Mouse (Mus musculus) embryonic facial prominence, embryonic 11.5 days (tissue): Measurements from ENCODE around the gene Agbl2. TPM values are rescaled to one million over a fixed set of nuclear protein-coding genes. Genes with fewer than 3 reads are reported as not detected.
A peak's percentile ranks its signal among the peaks of the same experiment; 100 is the strongest.

ENCODE experiments used
- ATAC-seq: fragments of 200-750 bp; cut with Nextera tagmentation; replicated peaks from 2 replicates; pipeline ENCODE4 v1.8.0; 2017; ENCODE audit warnings: low read depth; ENCODE audit not compliant: insufficient number of reproducible peaks, low FRiP score, low TSS enrichment
- DNase-seq: peaks from one replicate; pipeline ENCODE4 v3.0.0-alpha.2; 2015; ENCODE audit warnings: low spot score
- H3K27ac ChIP-seq: fragments of 300-500 bp; sonication (generic); replicated peaks from 2 replicates; pipeline ENCODE4 v1.5.1; 2014; ENCODE audit warnings: mild to moderate bottlenecking, low read depth, low read length, control low read depth
- H3K27me3 ChIP-seq: fragments of 300-500 bp; sonication (generic); 2 replicates; pipeline ENCODE4 v1.6.1; 2014; ENCODE audit warnings: mild to moderate bottlenecking, low read length, moderate library complexity, mixed read lengths; ENCODE audit not compliant: control insufficient read depth, insufficient read depth
- H3K36me3 ChIP-seq: fragments of 300-500 bp; sonication (generic); replicated peaks from 2 replicates; pipeline ENCODE4 v1.6.1; 2014; ENCODE audit warnings: low read depth, mild to moderate bottlenecking, low read length, moderate library complexity, mixed read lengths; ENCODE audit not compliant: control insufficient read depth, insufficient read depth
- H3K4me1 ChIP-seq: fragments of 300-500 bp; sonication (generic); 2 replicates; pipeline ENCODE4 v1.6.1; 2014; ENCODE audit warnings: low read length, mixed read lengths; ENCODE audit not compliant: control insufficient read depth, insufficient read depth
- H3K4me2 ChIP-seq: fragments of 300-500 bp; sonication (generic); 2 replicates; pipeline ENCODE4 v1.6.1; 2014; ENCODE audit warnings: low read depth, mild to moderate bottlenecking, control low read depth, low read length, moderate library complexity
- H3K4me3 ChIP-seq: fragments of 300-500 bp; sonication (generic); 2 replicates; pipeline ENCODE4 v1.5.1; 2014; ENCODE audit warnings: low read depth, low read length, control low read depth
- H3K9ac ChIP-seq: fragments of 300-500 bp; sonication (generic); replicated peaks from 2 replicates; pipeline ENCODE4 v1.6.1; 2014; ENCODE audit warnings: mild to moderate bottlenecking, control low read depth, low read length
- H3K9me3 ChIP-seq: fragments of 300-500 bp; sonication (generic); replicated peaks from 2 replicates; pipeline ENCODE4 v1.6.1; 2016; ENCODE audit warnings: mild to moderate bottlenecking, low read length, inconsistent platforms, mixed read lengths; ENCODE audit not compliant: control insufficient read depth
- WGBS: fragments of 180-500 bp; shearing (Covaris S2); extraction: QIAGEN DNeasy Blood & Tissue Kit; methylation state at CpG from one replicate; pipeline ENCODE4 v1.1.7; 2014; 5-methylcytosine and 5-hydroxymethylcytosine counted together
- polyA plus RNA-seq: library from polyadenylated mRNA; unstranded; fragments of >200 nt; fragmentation: Nextera tagmentation; extraction: Ambion mirVana; gene quantifications from 2 replicates; pipeline ENCODE4 v1.2.1, GENCODE M21; 2014

The Agbl2 gene
- polyA plus RNA-seq, 1 experiment from 2014 or later, result 0.91 TPM

- no peak for DNase-seq
- H3K36me3 ChIP-seq, result peaks cover 10% of the 10 kb centered on the region
- WGBS, result 42% methylated on average over 2 of the region's 2 CpGs
- H3K9me3 ChIP-seq, result no peaks in the 10 kb centered on the region
- no peaks in the 10 kb centered on the region; the same call in 1 of the 2 replicates for H3K4me1 ChIP-seq
- H3K4me3 ChIP-seq, result no peak overlapping the region
- no peak overlapping the region for H3K9ac ChIP-seq
- no peak overlapping the region for H3K27ac ChIP-seq
- H3K4me2 ChIP-seq, result no peak overlapping the region
- H3K27me3 ChIP-seq, result no peaks in the 10 kb centered on the region; the same call in 1 of the 2 replicates
- ATAC-seq, result no peak
These were observed 589 bp upstream of the Agbl2 start for GRCm38 (mm10) chr2:90781938-90782337.

GRCm38 (mm10) chr2:90782901-90783486 is 467 bp downstream of the Agbl2 start:
- H3K9ac ChIP-seq, result peak overlapping the region; percentile 56
- H3K27me3 ChIP-seq, result no peaks in the 10 kb centered on the region; the same call in 1 of the 2 replicates
- no peaks in the 10 kb centered on the region for H3K9me3 ChIP-seq
- DNase-seq (peak; percentile 31), ATAC-seq (peak; percentile 54)
- H3K4me3 ChIP-seq, result peak overlapping the region; percentile 41
- no peaks in the 10 kb centered on the region; the same call in 1 of the 2 replicates for H3K4me1 ChIP-seq
- H3K36me3 ChIP-seq, result peaks cover 7% of the 10 kb centered on the region
- H3K4me2 ChIP-seq, result peak overlapping the region; percentile 91
- 1% methylated on average over 28 of the region's 29 CpGs for WGBS
- H3K27ac ChIP-seq, result no peak overlapping the region

DNA sequence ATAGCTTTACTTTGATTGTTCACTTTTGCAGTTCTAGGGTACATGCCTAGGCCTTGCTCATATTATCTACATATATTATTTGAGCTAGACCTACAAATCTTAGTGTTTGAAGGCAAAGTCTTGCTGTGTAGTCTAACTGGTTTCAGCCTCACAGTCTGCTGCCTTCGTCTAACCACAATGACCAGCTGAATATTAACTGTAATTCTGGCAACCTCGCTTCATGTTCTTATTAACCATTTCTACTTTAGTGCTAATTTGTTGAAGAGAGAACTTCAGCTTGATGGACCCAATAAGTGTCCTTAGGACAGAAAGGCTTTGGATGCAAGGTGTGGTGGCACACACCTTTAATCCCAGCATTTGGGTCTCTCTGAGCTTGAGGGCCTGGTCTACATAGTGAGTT is 5.6 kb downstream of the Agbl2 start:
- H3K36me3 ChIP-seq, result no peaks in the 10 kb centered on the region
- ATAC-seq (no peak), DNase-seq (no peak)
- 85% methylated on average over 2 of the region's 2 CpGs for WGBS
- H3K9ac ChIP-seq, result no peak overlapping the region
- no peaks in the 10 kb centered on the region; the same call in 1 of the 2 replicates for H3K27me3 ChIP-seq
- H3K9me3 ChIP-seq, result no peaks in the 10 kb centered on the region
- no peak overlapping the region for H3K4me2 ChIP-seq
- H3K4me3 ChIP-seq, result no peak overlapping the region
- H3K27ac ChIP-seq, result no peak overlapping the region
- no peaks in the 10 kb centered on the region; the same call in 1 of the 2 replicates for H3K4me1 ChIP-seq

DNA sequence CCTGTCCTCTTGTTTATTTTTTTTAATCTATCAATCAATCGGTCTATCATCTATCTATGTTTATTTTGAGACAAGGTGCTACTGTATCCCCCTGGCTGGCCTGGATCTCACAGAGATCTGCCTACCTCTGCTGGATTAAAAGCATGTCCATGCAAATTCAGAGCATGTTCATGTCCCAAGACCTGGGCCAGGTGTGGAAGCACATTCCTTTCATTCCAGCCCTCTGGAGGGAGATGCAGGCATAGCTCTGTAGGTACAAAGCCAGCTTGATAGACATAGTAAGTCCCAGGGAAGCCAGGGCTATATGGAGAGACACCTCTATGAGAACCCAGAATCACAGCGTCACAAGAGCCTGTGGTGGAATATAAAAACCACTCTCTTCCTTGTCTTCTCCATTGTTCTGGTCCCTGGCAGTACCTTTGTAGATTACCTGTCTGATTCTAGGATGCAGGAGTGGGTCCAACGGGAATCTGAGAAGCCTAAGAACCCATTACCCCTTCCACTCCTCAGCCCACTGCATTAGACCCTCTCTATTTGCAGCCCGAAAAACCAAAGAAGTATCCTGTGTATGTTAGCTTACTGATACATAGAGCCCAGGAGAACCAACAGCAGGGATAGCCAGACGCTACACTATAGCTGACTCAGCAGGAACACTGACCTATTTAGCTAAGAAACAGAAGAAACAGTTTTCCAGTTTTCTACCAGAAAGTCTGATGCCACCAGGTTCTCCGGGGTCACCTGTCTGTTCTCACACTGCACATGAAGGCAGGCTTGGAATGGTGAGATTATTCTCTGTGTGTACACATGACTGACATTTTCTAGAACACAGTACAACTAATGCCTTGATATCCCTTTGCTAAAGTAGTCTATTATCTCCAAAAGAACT is 26.0 kb downstream of the Agbl2 start:
- ATAC-seq, result no peak

GRCm38 (mm10) chr2:90810751-90811150 is 28.2 kb downstream of the Agbl2 start:
- no peaks in the 10 kb centered on the region for H3K36me3 ChIP-seq
- no peaks in the 10 kb centered on the region for H3K4me1 ChIP-seq
- no peak for DNase-seq
- 89% methylated on average over 8 of the region's 8 CpGs for WGBS
- no peak overlapping the region for H3K27ac ChIP-seq
- no peak overlapping the region for H3K4me2 ChIP-seq
- H3K27me3 ChIP-seq, result no peaks in the 10 kb centered on the region
- no peaks in the 10 kb centered on the region for H3K9me3 ChIP-seq
- no peak for ATAC-seq
- no peak overlapping the region for H3K4me3 ChIP-seq
- no peak overlapping the region for H3K9ac ChIP-seq

More for the DNA sequence above, 26.0 kb downstream of the Agbl2 start:
- WGBS, result 86% methylated on average over 6 of the region's 6 CpGs
- no peak overlapping the region for H3K9ac ChIP-seq
- H3K27ac ChIP-seq, result no peak overlapping the region
- H3K9me3 ChIP-seq, result no peaks in the 10 kb centered on the region
- no peaks in the 10 kb centered on the region for H3K27me3 ChIP-seq
- no peaks in the 10 kb centered on the region for H3K4me1 ChIP-seq
- H3K4me2 ChIP-seq, result no peak overlapping the region
- no peaks in the 10 kb centered on the region for H3K36me3 ChIP-seq
- H3K4me3 ChIP-seq, result no peak overlapping the region
- DNase-seq, result no peak

- 83% methylated on average over 2 of the region's 2 CpGs for WGBS
- H3K4me2 ChIP-seq, result no peak overlapping the region
These were observed 32.7 kb downstream of the Agbl2 start for GRCm38 (mm10) chr2:90815266-90815665.

DNA sequence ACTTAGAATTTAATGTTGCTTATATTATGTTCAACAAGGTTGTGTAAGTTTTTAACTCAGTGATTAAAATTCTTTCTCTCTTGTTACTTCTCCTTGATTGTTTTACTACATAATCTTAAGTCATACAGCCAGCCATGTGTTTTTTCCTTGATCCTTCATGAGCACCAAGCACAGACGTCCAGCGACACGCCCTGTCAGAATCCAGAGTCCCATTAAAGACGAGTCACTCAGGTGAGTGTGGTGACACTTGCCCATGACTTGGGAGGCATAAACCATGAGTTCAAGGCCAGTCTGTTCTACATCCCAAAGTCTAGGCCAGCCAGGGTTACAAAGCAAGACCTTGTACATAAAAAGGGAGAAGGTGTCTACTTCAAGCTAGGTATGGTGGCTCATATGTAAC is 33.6 kb downstream of the Agbl2 start:
- ATAC-seq (no peak), DNase-seq (no peak)
- WGBS, result 84% methylated on average over 4 of the region's 4 CpGs
- no peak overlapping the region for H3K4me2 ChIP-seq
- no peaks in the 10 kb centered on the region for H3K27me3 ChIP-seq
- no peaks in the 10 kb centered on the region for H3K4me1 ChIP-seq
- H3K27ac ChIP-seq, result no peak overlapping the region
- H3K9ac ChIP-seq, result no peak overlapping the region
- no peaks in the 10 kb centered on the region for H3K9me3 ChIP-seq
- H3K36me3 ChIP-seq, result no peaks in the 10 kb centered on the region
- no peak overlapping the region for H3K4me3 ChIP-seq

More at GRCm38 (mm10) chr2:90815266-90815665, 32.7 kb downstream of the Agbl2 start:
- Histone ChIP-seq H3K9me3 (no peaks in the 10 kb centered on the region), H3K4me1 (no peaks in the 10 kb centered on the region), H3K4me3 (no peak overlapping the region), H3K36me3 (no peaks in the 10 kb centered on the region), H3K9ac (no peak overlapping the region), H3K27me3 (no peaks in the 10 kb centered on the region), H3K27ac (no peak overlapping the region)
- ATAC-seq (no peak), DNase-seq (no peak)

DNA sequence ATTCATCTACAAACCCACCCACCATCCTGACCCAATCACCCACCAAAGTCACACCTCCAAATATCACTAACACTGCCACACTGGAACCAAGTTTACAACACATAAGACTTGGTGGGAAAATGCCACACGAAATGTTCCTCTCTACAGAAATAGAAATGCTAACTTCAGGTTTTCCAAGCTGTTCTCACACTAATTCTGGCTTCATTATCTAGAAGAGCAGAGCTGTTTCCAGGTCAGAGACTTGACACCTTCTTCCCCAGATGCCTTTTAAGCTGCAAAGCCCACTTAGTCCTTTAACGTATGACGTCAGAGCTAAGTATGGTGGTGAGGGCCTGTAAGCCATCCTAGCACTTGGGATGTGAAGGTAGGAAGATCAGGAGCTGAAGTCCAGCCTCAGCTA is 36.2 kb downstream of the Agbl2 start:
- Histone ChIP-seq H3K9me3 (no peaks in the 10 kb centered on the region), H3K27ac (no peak overlapping the region), H3K4me2 (no peak overlapping the region), H3K9ac (no peak overlapping the region), H3K4me3 (no peak overlapping the region), H3K27me3 (no peaks in the 10 kb centered on the region), H3K36me3 (no peaks in the 10 kb centered on the region), H3K4me1 (no peaks in the 10 kb centered on the region)
- 92% methylated on average over 3 of the region's 3 CpGs for WGBS
- DNase-seq, result no peak
- ATAC-seq, result no peak
